In genomic region chr6:136465959-136466381, GRCm38 (mm10) we compare ENCODE assay signal across 7 mouse cellular contexts. TPM values are rescaled to one million over a fixed set of nuclear protein-coding genes. Genes with fewer than 3 reads are reported as not detected.
DNase-seq lines count a peak whose midpoint lies in the region; ATAC-seq and TF ChIP-seq lines count a peak whose summit lies in the region.

No protein-coding gene starts in this region.

- TF ChIP-seq CTCF in Patski (IDR thresholded peaks at IDR 0.05), result peak; percentile 45

- H3K36me3 ChIP-seq in hindbrain, embryonic 10.5 days, result no peaks in the 10 kb centered on the region

- CTCF ChIA-PET in Patski (lab: Charles Lee), result interaction anchor here (0.7 to 3.2 kb wide), 5 partner anchors 43 to 96 kb away, joined by 3 to 12 read pairs (median 3); no protein-coding TSS in a partner anchor

- no peak for ATAC-seq in Patski
- peak; percentile 27 for ATAC-seq in frontal cortex, adult (ENCODE audit: low TSS enrichment)

- POLR2A ChIA-PET in Patski (lab: Charles Lee), result no interaction called here

- no peak overlapping the region for H3K4me3 ChIP-seq in hindbrain, embryonic 10.5 days

- H3K27ac ChIP-seq in hindbrain, embryonic 10.5 days, result peak overlapping the region; percentile 97

- H3K9me3 ChIP-seq in hindbrain, embryonic 10.5 days, result peaks cover 5% of the 10 kb centered on the region; the same call in 1 of the 2 replicates

- WGBS in hindbrain, embryonic 10.5 days, result 33% methylated on average over 8 of the region's 8 CpGs

- no peaks in the 10 kb centered on the region for H3K27me3 ChIP-seq in Patski
- no peaks in the 10 kb centered on the region for H3K27me3 ChIP-seq in hindbrain, embryonic 10.5 days (ENCODE audit: insufficient read depth, poor library complexity, severe bottlenecking)

- peaks cover 37% of the 10 kb centered on the region for H3K4me1 ChIP-seq in hindbrain, embryonic 10.5 days (replicated peaks)

- no peak for DNase-seq in Patski (ENCODE audit: low read depth, low spot score)
- peak; percentile 75 for DNase-seq in cerebellum, adult 9-10 months
- peak; percentile 72 for DNase-seq in hindbrain, embryonic 10.5 days (ENCODE audit: low spot score)
- peak; percentile 71 to 73 for DNase-seq in layer of hippocampus, postnatal 14 days (ENCODE audit: low spot score in 2 of 2)
- peak; percentile 80 for DNase-seq in lung, postnatal 25 days (ENCODE audit: low spot score)
- DNase-seq in right cerebral cortex, postnatal 25 days, result peak; percentile 53

- in situ Hi-C loops in Patski (cut with MboI; ENCODE audit: low pct_unique_long_range_greater_than_20kb), result loop anchor here (5.0 kb wide), 1 partner anchor 51 kb away; no protein-coding TSS in a partner anchor

RNA-seq across cellular contexts. Expression of gene Atf7ip, which starts 40.0 kb away (rescaled TPM):
- 19.9 TPM for polyA plus RNA-seq in Patski (2021)
- polyA plus RNA-seq in hindbrain, embryonic 10.5 days (2016; fragmentation: Nextera tagmentation; extraction: Ambion mirVana), result 41.8 and 47.2 TPM in 2 replicates
- 100 to 1,000 TPM; 108 to 121 TPM for total RNA-seq in layer of hippocampus, postnatal 14 days (2021)

RNA-seq across cellular contexts. Expression of gene E330021D16Rik, which starts 50.6 kb away (rescaled TPM):
- polyA plus RNA-seq in Patski (2021), result not detected
- polyA plus RNA-seq in hindbrain, embryonic 10.5 days (2016; fragmentation: Nextera tagmentation; extraction: Ambion mirVana), result not detected in 2 replicates
- not detected for total RNA-seq in layer of hippocampus, postnatal 14 days (2021)
